Mouse (Mus musculus) forebrain, embryonic 16.5 days (tissue): ENCODE measurements around the gene Bud23. TPM values are rescaled to one million over a fixed set of nuclear protein-coding genes. Genes with fewer than 3 reads are reported as not detected.
A peak's percentile ranks its signal among the peaks of the same experiment; 100 is the strongest.

Experiments used
- ATAC-seq: fragments of 200-750 bp; cut with Nextera tagmentation; 2 replicates; pipeline ENCODE4 v1.8.0; 2017; ENCODE audit warnings: mild to moderate bottlenecking, moderate library complexity
- H3K27ac ChIP-seq: fragments of 300-500 bp; sonication (generic); 2 replicates; pipeline ENCODE4 v1.5.1; 2014; ENCODE audit warnings: low read length, control low read depth
- H3K27me3 ChIP-seq: fragments of 300-500 bp; sonication (generic); replicated peaks from 2 replicates; pipeline ENCODE4 v1.6.1; 2014; ENCODE audit warnings: low read length; ENCODE audit not compliant: control insufficient read depth, insufficient read depth
- H3K36me3 ChIP-seq: fragments of 300-500 bp; sonication (generic); 2 replicates; pipeline ENCODE4 v1.6.1; 2014; ENCODE audit not compliant: control insufficient read depth, insufficient read depth
- H3K4me1 ChIP-seq: fragments of 300-500 bp; sonication (generic); replicated peaks from 2 replicates; pipeline ENCODE4 v1.6.1; 2014; ENCODE audit warnings: low read length; ENCODE audit not compliant: control insufficient read depth, insufficient read depth
- H3K4me2 ChIP-seq: fragments of 300-500 bp; sonication (generic); 2 replicates; pipeline ENCODE4 v1.6.1; 2014; ENCODE audit warnings: mild to moderate bottlenecking, low read length, control low read depth
- H3K4me3 ChIP-seq: fragments of 300-500 bp; sonication (generic); replicated peaks from 2 replicates; pipeline ENCODE4 v1.5.1; 2014; ENCODE audit warnings: mild to moderate bottlenecking, low read length, control low read depth
- H3K9ac ChIP-seq: fragments of 300-500 bp; sonication (generic); replicated peaks from 2 replicates; pipeline ENCODE4 v1.6.1; 2014; ENCODE audit warnings: low read depth, low read length, control low read depth
- H3K9me3 ChIP-seq: fragments of 300-500 bp; sonication (generic); 2 replicates; pipeline ENCODE4 v1.6.1; 2016; ENCODE audit warnings: low read length; ENCODE audit not compliant: control insufficient read depth
- WGBS: fragments of 180-500 bp; shearing (Covaris S2); extraction: QIAGEN DNeasy Blood & Tissue Kit; methylation state at CpG from one replicate; pipeline ENCODE4 v1.1.7; 2014; 5-methylcytosine and 5-hydroxymethylcytosine counted together
- polyA plus RNA-seq: library from polyadenylated mRNA; unstranded; fragments of >200 nt; fragmentation: Nextera tagmentation; extraction: Ambion mirVana; gene quantifications from 2 replicates; pipeline ENCODE4 v1.2.1, GENCODE M21; 2015

Bud23 gene
- polyA plus RNA-seq, 1 experiment from 2014 or later = 96.3 TPM

- Histone ChIP-seq H3K27me3 (no peaks in the 10 kb centered on the region), H3K9ac (no peak overlapping the region), H3K4me1 (no peaks in the 10 kb centered on the region), H3K4me2 (no peak overlapping the region), H3K9me3 (peaks cover 3% of the 10 kb centered on the region; the same call in 1 of the 2 replicates), H3K27ac (no peak overlapping the region), H3K4me3 (no peak overlapping the region), H3K36me3 (no peaks in the 10 kb centered on the region)
- no peak for ATAC-seq
- WGBS = 95% methylated on average over 5 of the region's 5 CpGs
Observed at GRCm38 (mm10) chr5:135032581-135032980, 32.2 kb downstream of the Bud23 start.

GRCm38 (mm10) chr5:135029007-135029854 is 35.5 kb downstream of the Bud23 start:
- Histone ChIP-seq H3K36me3 (no peaks in the 10 kb centered on the region), H3K9me3 (no peaks in the 10 kb centered on the region), H3K27ac (no peak overlapping the region), H3K4me3 (no peak overlapping the region), H3K27me3 (no peaks in the 10 kb centered on the region), H3K4me2 (no peak overlapping the region), H3K9ac (no peak overlapping the region), H3K4me1 (peaks cover 11% of the 10 kb centered on the region)
- no peak for ATAC-seq
- 49% methylated on average over 18 of the region's 18 CpGs for WGBS

- no peak overlapping the region for H3K4me2 ChIP-seq
- no peak overlapping the region for H3K9ac ChIP-seq
- H3K9me3 ChIP-seq = no peaks in the 10 kb centered on the region
- no peaks in the 10 kb centered on the region for H3K27me3 ChIP-seq
- no peak overlapping the region for H3K4me3 ChIP-seq
- no peaks in the 10 kb centered on the region for H3K36me3 ChIP-seq
- H3K4me1 ChIP-seq = peaks cover 21% of the 10 kb centered on the region
- WGBS = 21% methylated on average over 7 of the region's 7 CpGs
- H3K27ac ChIP-seq = no peak overlapping the region
- no peak for ATAC-seq
Observed at GRCm38 (mm10) chr5:135025899-135026298, 38.9 kb downstream of the Bud23 start.

GRCm38 (mm10) chr5:135024665-135025224 is 40.0 kb downstream of the Bud23 start:
- Histone ChIP-seq H3K9me3 (no peaks in the 10 kb centered on the region), H3K36me3 (no peaks in the 10 kb centered on the region), H3K4me2 (peak overlapping the region; percentile 96; the same call in 1 of the 2 replicates), H3K27me3 (no peaks in the 10 kb centered on the region), H3K4me3 (no peak overlapping the region; the same call in 1 of the 2 replicates), H3K9ac (no peak overlapping the region), H3K4me1 (peaks cover 21% of the 10 kb centered on the region), H3K27ac (no peak overlapping the region)
- 72% methylated on average over 11 of the region's 11 CpGs for WGBS
- ATAC-seq = no peak

GRCm38 (mm10) chr5:135023344-135024173 is 41.2 kb downstream of the Bud23 start, which contains the start of gene Stx1a:
TSS of gene Stx1a (plus strand) at chr5:135023482.
- H3K4me2 ChIP-seq = peak within 1 kb of the TSS; percentile 96
- H3K9ac ChIP-seq = peak within 1 kb of the TSS; percentile 75
- peak within 1 kb of the TSS; percentile 69 for H3K4me3 ChIP-seq
- H3K36me3 ChIP-seq = no peaks in the 10 kb centered on the region
- H3K27ac ChIP-seq = no peak within 1 kb of the TSS
- ATAC-seq = peak; percentile 96
- peaks cover 21% of the 10 kb centered on the region for H3K4me1 ChIP-seq
- H3K27me3 ChIP-seq = no peaks in the 10 kb centered on the region
- no peaks in the 10 kb centered on the region for H3K9me3 ChIP-seq
- under 1% methylated on average over 61 of the region's 61 CpGs for WGBS

- H3K27me3 ChIP-seq = no peaks in the 10 kb centered on the region
- WGBS = 34% methylated on average over 6 of the region's 6 CpGs
- no peak overlapping the region for H3K27ac ChIP-seq
- H3K9ac ChIP-seq = no peak overlapping the region
- no peaks in the 10 kb centered on the region for H3K9me3 ChIP-seq
- no peaks in the 10 kb centered on the region for H3K36me3 ChIP-seq
- no peak overlapping the region for H3K4me2 ChIP-seq
- peak; percentile 27; the same call in 1 of the 2 replicates for ATAC-seq
- peaks cover 21% of the 10 kb centered on the region for H3K4me1 ChIP-seq
- no peak overlapping the region for H3K4me3 ChIP-seq
Observed at GRCm38 (mm10) chr5:135021814-135022213, 42.9 kb downstream of the Bud23 start.

- Histone ChIP-seq H3K36me3 (no peaks in the 10 kb centered on the region), H3K4me3 (no peak overlapping the region), H3K4me2 (no peak overlapping the region), H3K9me3 (no peaks in the 10 kb centered on the region), H3K27ac (no peak overlapping the region), H3K9ac (no peak overlapping the region), H3K27me3 (no peaks in the 10 kb centered on the region), H3K4me1 (peaks cover 10% of the 10 kb centered on the region)
- WGBS = 62% methylated on average over 4 of the region's 4 CpGs
- no peak for ATAC-seq
Observed at GRCm38 (mm10) chr5:135016224-135016759, 48.5 kb downstream of the Bud23 start.

GRCm38 (mm10) chr5:135015497-135015896 is 49.3 kb downstream of the Bud23 start:
- peak; percentile 26 for ATAC-seq
- Histone ChIP-seq H3K36me3 (no peaks in the 10 kb centered on the region), H3K9ac (no peak overlapping the region), H3K4me1 (peaks cover 16% of the 10 kb centered on the region), H3K9me3 (no peaks in the 10 kb centered on the region), H3K4me2 (no peak overlapping the region), H3K27me3 (no peaks in the 10 kb centered on the region), H3K27ac (no peak overlapping the region), H3K4me3 (no peak overlapping the region)
- 12% methylated on average over 7 of the region's 7 CpGs for WGBS
